Mouse (Mus musculus): ENCODE data around the gene Cnpy4.

DNA sequence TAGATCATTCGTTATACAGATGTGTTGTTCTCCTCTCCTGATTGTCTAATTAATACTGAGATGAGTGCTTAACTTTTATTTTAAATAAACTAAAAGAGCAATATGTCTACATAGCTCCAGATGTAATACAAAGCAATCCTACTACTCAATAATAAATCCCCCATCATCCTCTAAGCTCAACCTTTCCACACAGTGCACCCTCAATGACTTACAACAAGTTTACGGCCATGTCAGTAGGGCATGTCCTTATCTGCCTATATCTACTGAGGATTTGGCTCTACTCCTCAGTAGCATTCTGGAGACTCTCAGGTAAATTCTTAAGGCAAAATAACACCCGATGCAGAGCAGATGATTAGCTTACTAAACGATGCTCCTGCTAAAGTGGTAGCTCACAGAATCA lies 20.6 kb downstream of the Cnpy4 start:
- TF ChIP-seq CTCF (IDR thresholded peaks at IDR 0.05; ENCODE audit: low read depth) (no peak), EP300 (IDR thresholded peaks at IDR 0.05; ENCODE audit: low read depth) (no peak)
